Mouse (Mus musculus): ENCODE measurements around the gene Cinp. TPM values are rescaled to one million over a fixed set of nuclear protein-coding genes. Genes with fewer than 3 reads are reported as not detected.

Gene Cinp
- polyA plus RNA-seq (2012; rRNA removed): 13.4 and 13.6 TPM in 2 replicates

GRCm38 (mm10) chr12:110889036-110890020 lies at the start of gene Cinp, which contains the start of gene Tecpr2:
TSS of gene Cinp (minus strand) at chr12:110889145.
TSS of gene Tecpr2 (plus strand) at chr12:110889264.
- Histone ChIP-seq H3K27ac (ENCODE audit: control insufficient read depth, insufficient read depth, low read depth, low read length) (peak within 1 kb of the TSS; percentile 83), H3K36me3 (ENCODE audit: control insufficient read depth, insufficient read depth, low read length) (no peaks in the 10 kb centered on the region), H3K27me3 (ENCODE audit: control insufficient read depth, insufficient read depth, low read length) (no peaks in the 10 kb centered on the region), H3K4me3 (ENCODE audit: control insufficient read depth, low read depth, low read length) (peak within 1 kb of the TSS; percentile 97), H3K4me1 (ENCODE audit: control insufficient read depth, insufficient read depth, low read length) (peaks cover 8% of the 10 kb centered on the region)
- no peak for TF ChIP-seq CTCF (IDR thresholded peaks at IDR 0.05; ENCODE audit: control insufficient read depth, insufficient read depth, insufficient replicate concordance, low read depth, low read length)
- peak; percentile 66 for TF ChIP-seq POLR2A (IDR thresholded peaks at IDR 0.05; ENCODE audit: control insufficient read depth, low read depth, low read length)

GRCm38 (mm10) chr12:110937496-110937895 lies 48.6 kb upstream of the Cinp start:
- no peaks in the 10 kb centered on the region for H3K27me3 ChIP-seq (ENCODE audit: control insufficient read depth, insufficient read depth, low read length)
- H3K27ac ChIP-seq (ENCODE audit: control insufficient read depth, insufficient read depth, low read depth, low read length): no peak overlapping the region
- H3K36me3 ChIP-seq (ENCODE audit: control insufficient read depth, insufficient read depth, low read length): peaks cover 7% of the 10 kb centered on the region
- H3K4me1 ChIP-seq (ENCODE audit: control insufficient read depth, insufficient read depth, low read length): no peaks in the 10 kb centered on the region
- H3K4me3 ChIP-seq (ENCODE audit: control insufficient read depth, low read depth, low read length): no peak overlapping the region
- TF ChIP-seq CTCF (IDR thresholded peaks at IDR 0.05; ENCODE audit: control insufficient read depth, insufficient read depth, insufficient replicate concordance, low read depth, low read length): no peak
- TF ChIP-seq POLR2A (IDR thresholded peaks at IDR 0.05; ENCODE audit: control insufficient read depth, low read depth, low read length): no peak

DNA sequence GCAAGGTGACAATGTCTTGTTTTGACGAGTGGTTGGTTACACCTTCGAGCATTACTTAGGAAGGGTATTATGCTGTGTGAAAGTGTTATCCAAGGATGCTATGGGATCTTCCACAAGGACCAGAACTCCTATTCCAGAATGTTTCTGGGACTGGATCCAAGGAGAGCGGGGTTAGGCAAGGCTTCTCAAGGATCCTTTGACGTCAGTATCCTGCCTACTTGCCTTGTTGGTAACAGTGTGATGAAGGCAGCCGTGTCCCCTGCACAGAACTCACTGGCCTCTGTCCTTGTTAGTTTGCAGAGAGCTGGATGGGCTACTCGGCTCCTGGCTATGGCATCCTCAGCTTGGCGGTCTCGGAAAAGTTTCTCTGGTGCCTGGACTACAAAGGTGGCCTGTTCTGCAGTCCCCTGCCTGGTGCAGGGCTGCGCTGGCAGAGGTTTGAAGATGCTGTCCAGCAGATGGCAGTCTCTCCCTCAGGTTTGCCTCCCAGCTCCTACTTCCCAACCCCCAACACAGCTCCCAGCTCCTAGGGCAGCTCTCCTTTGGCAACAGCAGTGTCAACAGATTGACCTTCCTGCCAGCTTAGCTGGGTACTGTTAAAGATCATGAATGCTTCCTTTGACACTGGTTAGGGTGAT lies 47.2 kb upstream of the Cinp start:
- Histone ChIP-seq H3K36me3 (ENCODE audit: control insufficient read depth, insufficient read depth, low read length) (peaks cover 6% of the 10 kb centered on the region), H3K4me1 (ENCODE audit: control insufficient read depth, insufficient read depth, low read length) (no peaks in the 10 kb centered on the region), H3K27ac (ENCODE audit: control insufficient read depth, insufficient read depth, low read depth, low read length) (no peak overlapping the region), H3K4me3 (ENCODE audit: control insufficient read depth, low read depth, low read length) (no peak overlapping the region), H3K27me3 (ENCODE audit: control insufficient read depth, insufficient read depth, low read length) (no peaks in the 10 kb centered on the region)
- peak; percentile 66; the same call in 1 of the 2 replicates for TF ChIP-seq CTCF (IDR thresholded peaks at IDR 0.05; ENCODE audit: control insufficient read depth, insufficient read depth, insufficient replicate concordance, low read depth, low read length)
- TF ChIP-seq POLR2A (IDR thresholded peaks at IDR 0.05; ENCODE audit: control insufficient read depth, low read depth, low read length): no peak

DNA sequence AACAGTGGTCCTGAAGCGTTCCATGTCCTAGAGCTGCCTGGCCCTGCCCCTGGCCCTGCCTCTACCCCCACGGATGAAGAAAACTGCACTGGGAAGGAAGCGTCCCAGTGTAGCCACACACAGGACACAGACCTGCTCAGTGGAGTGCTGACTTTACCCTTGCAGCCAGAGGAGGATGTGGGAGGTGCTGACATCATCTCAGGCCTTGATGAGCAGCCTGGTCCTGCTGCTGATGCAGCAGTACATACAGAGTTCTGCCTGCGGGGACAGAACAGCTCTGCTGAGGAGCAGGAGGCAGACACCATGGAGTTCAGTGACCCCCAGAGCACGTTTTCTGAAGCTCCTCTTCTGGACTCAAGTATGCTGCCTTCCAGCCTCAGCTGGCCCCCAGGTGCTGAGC lies 43.9 kb upstream of the Cinp start:
- H3K36me3 ChIP-seq (ENCODE audit: control insufficient read depth, insufficient read depth, low read length): peaks cover 2% of the 10 kb centered on the region
- TF ChIP-seq POLR2A (IDR thresholded peaks at IDR 0.05; ENCODE audit: control insufficient read depth, low read depth, low read length): no peak
- TF ChIP-seq CTCF (IDR thresholded peaks at IDR 0.05; ENCODE audit: control insufficient read depth, insufficient read depth, insufficient replicate concordance, low read depth, low read length): no peak

DNA sequence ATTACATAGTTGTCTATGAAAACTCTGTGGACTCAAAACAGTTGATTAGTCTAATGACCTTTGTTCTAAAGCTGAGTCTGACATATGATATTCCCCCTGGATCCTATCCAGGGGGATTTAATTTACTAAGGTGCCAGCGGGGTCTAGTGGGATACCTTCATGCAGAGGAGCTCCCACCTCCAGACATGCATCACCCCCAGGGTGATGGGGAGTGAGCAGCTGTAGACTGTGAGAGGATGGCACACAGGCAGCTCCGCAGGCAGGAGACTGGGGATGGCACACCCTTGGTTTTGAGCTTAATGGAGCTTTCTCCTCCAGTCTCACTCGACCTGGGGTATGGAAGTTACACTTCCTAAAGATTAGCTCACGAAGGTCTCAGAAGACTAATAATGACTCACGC lies 32.6 kb upstream of the Cinp start:
- H3K27ac ChIP-seq (ENCODE audit: control insufficient read depth, insufficient read depth, low read depth, low read length): no peak overlapping the region
- peaks cover 3% of the 10 kb centered on the region for H3K36me3 ChIP-seq (ENCODE audit: control insufficient read depth, insufficient read depth, low read length)
- H3K4me3 ChIP-seq (ENCODE audit: control insufficient read depth, low read depth, low read length): no peak overlapping the region
- TF ChIP-seq CTCF (IDR thresholded peaks at IDR 0.05; ENCODE audit: control insufficient read depth, insufficient read depth, insufficient replicate concordance, low read depth, low read length): no peak
- no peak for TF ChIP-seq POLR2A (IDR thresholded peaks at IDR 0.05; ENCODE audit: control insufficient read depth, low read depth, low read length)
- no peaks in the 10 kb centered on the region for H3K27me3 ChIP-seq (ENCODE audit: control insufficient read depth, insufficient read depth, low read length)
- H3K4me1 ChIP-seq (ENCODE audit: control insufficient read depth, insufficient read depth, low read length): no peaks in the 10 kb centered on the region

More for the DNA sequence above, 43.9 kb upstream of the Cinp start:
- no peaks in the 10 kb centered on the region for H3K4me1 ChIP-seq (ENCODE audit: control insufficient read depth, insufficient read depth, low read length)
- no peaks in the 10 kb centered on the region for H3K27me3 ChIP-seq (ENCODE audit: control insufficient read depth, insufficient read depth, low read length)
- H3K27ac ChIP-seq (ENCODE audit: control insufficient read depth, insufficient read depth, low read depth, low read length): no peak overlapping the region
- no peak overlapping the region for H3K4me3 ChIP-seq (ENCODE audit: control insufficient read depth, low read depth, low read length)

DNA sequence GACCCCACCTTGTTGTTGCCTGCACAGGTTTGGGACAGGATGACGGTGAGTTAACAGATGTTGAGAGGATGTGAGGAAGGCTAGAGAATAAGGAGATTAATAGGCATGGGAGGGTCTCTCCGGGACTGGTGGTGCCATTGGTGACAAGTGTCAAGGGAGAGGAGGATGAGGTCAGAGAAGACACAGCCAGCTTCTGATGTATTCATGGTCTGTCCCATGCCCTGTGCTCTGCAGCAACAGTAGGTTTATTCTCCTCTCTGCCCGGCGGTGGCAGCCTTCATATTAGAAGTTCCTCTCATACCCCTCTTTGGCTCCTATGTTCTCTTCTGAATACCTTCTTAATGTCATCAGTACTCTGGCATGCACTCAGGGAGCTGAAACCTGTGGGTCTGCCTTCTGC lies 31.3 kb upstream of the Cinp start:
- no peaks in the 10 kb centered on the region for H3K4me1 ChIP-seq (ENCODE audit: control insufficient read depth, insufficient read depth, low read length)
- H3K4me3 ChIP-seq (ENCODE audit: control insufficient read depth, low read depth, low read length): no peak overlapping the region
- peaks cover 3% of the 10 kb centered on the region for H3K36me3 ChIP-seq (ENCODE audit: control insufficient read depth, insufficient read depth, low read length)
- TF ChIP-seq POLR2A (IDR thresholded peaks at IDR 0.05; ENCODE audit: control insufficient read depth, low read depth, low read length) (no peak), CTCF (IDR thresholded peaks at IDR 0.05; ENCODE audit: control insufficient read depth, insufficient read depth, insufficient replicate concordance, low read depth, low read length) (no peak)
- no peak overlapping the region for H3K27ac ChIP-seq (ENCODE audit: control insufficient read depth, insufficient read depth, low read depth, low read length)
- H3K27me3 ChIP-seq (ENCODE audit: control insufficient read depth, insufficient read depth, low read length): no peaks in the 10 kb centered on the region

GRCm38 (mm10) chr12:110915761-110916160 lies 26.8 kb upstream of the Cinp start:
- peaks cover 3% of the 10 kb centered on the region for H3K36me3 ChIP-seq (ENCODE audit: control insufficient read depth, insufficient read depth, low read length)
- no peaks in the 10 kb centered on the region for H3K4me1 ChIP-seq (ENCODE audit: control insufficient read depth, insufficient read depth, low read length)
- H3K27me3 ChIP-seq (ENCODE audit: control insufficient read depth, insufficient read depth, low read length): no peaks in the 10 kb centered on the region
- no peak overlapping the region for H3K27ac ChIP-seq (ENCODE audit: control insufficient read depth, insufficient read depth, low read depth, low read length)
- TF ChIP-seq CTCF (IDR thresholded peaks at IDR 0.05; ENCODE audit: control insufficient read depth, insufficient read depth, insufficient replicate concordance, low read depth, low read length) (no peak), POLR2A (IDR thresholded peaks at IDR 0.05; ENCODE audit: control insufficient read depth, low read depth, low read length) (no peak)
- H3K4me3 ChIP-seq (ENCODE audit: control insufficient read depth, low read depth, low read length): no peak overlapping the region
